Mouse (Mus musculus) MEL-GATA-1-ER (cell line): ENCODE results near the gene Nbas.

ENCODE experiments used
- DNase-seq: peaks from one replicate; pipeline ENCODE4 v3.0.0-alpha.2; 2012; ENCODE audit warnings: low read depth; ENCODE audit errors: extremely low read depth

Nbas gene

DNA sequence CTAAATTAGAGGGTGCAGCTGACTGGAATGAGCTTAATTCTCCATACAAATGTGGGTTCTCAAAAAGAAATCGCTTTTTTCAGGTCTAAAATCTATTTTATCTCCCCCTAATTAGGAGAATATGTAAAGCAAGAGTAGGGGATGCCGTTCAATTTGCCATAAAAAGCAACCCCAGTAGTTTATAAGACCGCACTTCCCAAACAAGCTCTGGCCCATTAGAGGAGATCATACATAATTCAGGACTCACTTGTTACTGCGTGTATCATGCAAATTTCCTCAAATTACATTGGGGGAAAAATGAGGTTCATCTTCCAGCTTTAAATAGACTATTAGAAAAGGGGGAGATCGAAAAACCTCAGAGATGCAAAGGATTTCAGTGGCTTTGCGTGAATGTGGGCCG is 346.7 kb downstream of the Nbas start:
- DNase-seq = no peak

DNA sequence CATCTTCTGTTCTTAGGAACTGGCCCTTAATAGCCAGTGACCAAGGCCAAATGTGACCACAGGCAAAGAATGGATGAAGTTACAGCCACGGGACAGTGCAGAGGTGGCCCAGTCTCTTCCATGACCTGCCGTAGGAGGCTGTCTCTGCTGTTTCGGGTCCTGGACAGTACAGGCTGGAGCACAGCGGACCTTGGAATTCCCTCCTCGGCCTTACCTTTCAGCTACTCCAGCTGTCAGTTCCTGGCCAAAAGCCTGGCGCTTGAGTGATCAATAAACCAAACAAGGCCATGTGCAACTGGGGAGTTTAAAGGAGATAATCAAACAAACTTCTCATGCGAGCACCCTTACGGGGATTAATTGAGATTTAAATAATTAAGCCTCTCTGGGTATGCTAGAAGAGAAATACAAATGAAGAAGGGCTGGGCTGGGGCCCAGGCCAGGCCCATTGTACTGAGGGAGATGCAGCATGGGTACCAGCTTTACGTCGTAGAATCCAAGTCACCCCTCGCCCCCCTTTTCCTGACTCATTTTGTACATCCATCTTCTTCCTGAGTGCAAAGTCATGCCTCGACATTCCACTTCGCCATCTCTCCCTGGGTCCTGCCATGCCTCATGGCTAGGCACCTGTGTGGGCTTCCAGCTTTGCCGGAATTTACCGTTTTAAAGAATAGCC is 353.4 kb downstream of the Nbas start:
- DNase-seq = no peak

DNA sequence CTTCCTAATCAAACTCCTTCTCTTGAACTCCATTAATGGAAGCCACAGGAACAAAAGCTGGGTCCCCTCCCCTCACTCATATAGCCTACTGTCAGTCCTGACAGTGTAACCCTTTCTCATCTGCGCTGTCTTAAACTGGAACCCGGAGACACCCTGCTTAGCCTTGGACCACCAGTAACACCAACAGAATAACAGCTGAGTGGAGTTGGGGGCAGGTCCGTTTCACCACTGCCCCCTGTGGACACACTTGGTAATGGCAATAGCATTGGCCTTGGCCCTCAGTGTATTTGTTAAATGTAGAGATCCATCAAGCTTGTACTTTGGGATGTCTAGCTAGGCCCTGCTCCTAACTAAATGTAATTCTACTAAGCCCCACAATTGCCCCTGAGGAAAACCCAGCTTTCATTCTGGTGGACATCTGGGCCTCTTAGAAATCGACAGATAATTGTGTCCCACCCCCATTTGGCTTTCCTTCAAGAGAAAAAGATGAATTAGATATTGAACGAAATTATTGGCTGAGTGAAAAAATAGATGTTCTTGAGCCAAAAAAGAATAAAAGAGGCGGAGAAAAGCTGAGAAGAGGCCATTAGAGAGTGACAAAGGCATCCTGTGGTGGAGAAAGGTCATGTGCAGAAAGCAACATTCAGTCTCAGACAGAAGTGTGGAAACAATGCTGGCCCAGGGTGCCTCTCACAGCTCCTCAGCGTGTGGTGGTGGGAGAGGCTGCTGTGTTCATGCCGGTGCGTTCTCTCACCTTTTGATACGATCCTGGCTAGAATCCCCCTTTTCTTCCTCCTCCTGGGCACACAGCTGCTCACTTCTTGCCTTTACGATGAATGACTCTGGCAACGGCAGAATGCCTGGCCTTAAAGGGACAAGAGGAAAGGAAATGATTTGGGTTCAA is 358.1 kb downstream of the Nbas start:
- DNase-seq = no peak
